Mouse (Mus musculus) liver, adult 2 months (tissue): Measurements from ENCODE around the gene 1700022I11Rik. TPM values are rescaled to one million over a fixed set of nuclear protein-coding genes. Genes with fewer than 3 reads are reported as not detected.

ENCODE experiments used
- DNase-seq: peaks from one replicate; pipeline ENCODE4 v3.0.0-alpha.2; 2011; ENCODE audit warnings: low read depth, low spot score; ENCODE audit errors: extremely low read depth
- H3K27ac ChIP-seq: fragments of 200-500 bp; replicated peaks from 2 replicates; pipeline ENCODE4 v1.5.1; 2012; ENCODE audit warnings: low read depth, mild to moderate bottlenecking, control low read depth, inconsistent platforms, low read length; ENCODE audit not compliant: insufficient read depth
- H3K27me3 ChIP-seq: fragments of 200-500 bp; 2 replicates; pipeline ENCODE4 v1.6.1; 2012; ENCODE audit warnings: mild to moderate bottlenecking, moderate library complexity, low read length, inconsistent platforms; ENCODE audit not compliant: control insufficient read depth, insufficient read depth
- H3K36me3 ChIP-seq: fragments of 200-500 bp; 2 replicates; pipeline ENCODE4 v1.6.1; 2012; ENCODE audit warnings: low read length, inconsistent platforms; ENCODE audit not compliant: control insufficient read depth, insufficient read depth
- H3K4me1 ChIP-seq: fragments of 200-500 bp; 2 replicates; pipeline ENCODE4 v1.6.1; 2011; ENCODE audit warnings: low read length; ENCODE audit not compliant: control insufficient read depth, insufficient read depth
- H3K4me3 ChIP-seq: fragments of 200-500 bp; 2 replicates; pipeline ENCODE4 v1.5.1; 2011; ENCODE audit warnings: low read depth, mild to moderate bottlenecking, control low read depth, low read length, moderate library complexity; ENCODE audit not compliant: insufficient read depth
- H3K79me2 ChIP-seq: fragments of 200-500 bp; 2 replicates; pipeline ENCODE4 v1.6.1; 2012; ENCODE audit warnings: inconsistent platforms, mild to moderate bottlenecking, low read length, moderate library complexity; ENCODE audit not compliant: control insufficient read depth, insufficient read depth
- H3K9ac ChIP-seq: fragments of 200-500 bp; 2 replicates; pipeline ENCODE4 v1.6.1; 2012; ENCODE audit warnings: low read depth, mild to moderate bottlenecking, control low read depth, inconsistent platforms, low read length
- CTCF ChIP-seq: fragments of 200-500 bp; IDR thresholded peaks from 2 replicates; pipeline ENCODE4 v1.5.1; 2011; ENCODE audit warnings: low read depth, low read length, control low read depth
- POLR2A ChIP-seq: fragments of 200-500 bp; IDR thresholded peaks from 2 replicates; pipeline ENCODE4 v1.6.1; 2011; ENCODE audit warnings: low read length, control low read depth; ENCODE audit not compliant: insufficient read depth; ENCODE audit errors: extremely low read depth
- WGBS: fragments of 180-500 bp; shearing (Covaris S2); methylation state at CpG from one replicate; pipeline ENCODE4 v1.1.7; 2018; 5-methylcytosine and 5-hydroxymethylcytosine counted together
- polyA plus RNA-seq: library from polyadenylated mRNA; depleted of rRNA; stranded (reverse); fragments of >200 nt; gene quantifications from 2 replicates; pipeline ENCODE4 v1.2.3, GENCODE M21; 2012; rRNA removed
- total RNA-seq: library from RNA; depleted of rRNA; stranded (reverse); fragments of >200 nt; gene quantifications from 2 replicates; pipeline ENCODE4 v1.2.3, GENCODE M21; 2014; rRNA removed

1700022I11Rik gene
- total RNA-seq (not detected in 2 replicates), polyA plus RNA-seq (not detected in 2 replicates)

DNA sequence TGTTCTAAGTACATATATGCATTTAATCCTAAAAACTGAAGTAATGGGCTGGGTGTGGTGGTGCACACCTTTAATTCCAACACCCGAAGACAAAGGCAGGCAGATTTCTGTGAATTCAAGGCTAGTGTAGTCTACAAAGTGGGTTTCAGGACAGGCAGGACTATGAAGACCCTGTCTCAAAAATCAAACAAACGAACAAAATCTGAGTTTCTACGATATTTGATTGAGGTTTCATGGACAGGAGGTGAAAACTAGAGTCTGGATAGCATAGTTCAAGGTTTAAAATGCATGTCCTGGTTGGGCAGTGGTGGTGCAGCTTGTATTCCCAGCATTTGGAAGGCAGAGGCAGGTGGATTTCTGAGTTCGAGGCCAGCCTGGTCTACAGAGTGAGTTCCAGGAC lies at the start of gene 1700022I11Rik:
TSS of gene 1700022I11Rik (plus strand) at position 301 of the 400 bp plus-strand sequence.
- Histone ChIP-seq H3K4me1 (peaks cover 3% of the 10 kb centered on the region; the same call in 1 of the 2 replicates), H3K4me3 (no peak within 1 kb of the TSS), H3K9ac (no peak within 1 kb of the TSS), H3K79me2 (no peaks in the 10 kb centered on the region), H3K36me3 (no peaks in the 10 kb centered on the region), H3K27me3 (no peaks in the 10 kb centered on the region), H3K27ac (no peak within 1 kb of the TSS)
- TF ChIP-seq POLR2A (no peak), CTCF (no peak)
- DNase-seq = no peak
- 89% methylated on average over 4 of the region's 4 CpGs for WGBS

DNA sequence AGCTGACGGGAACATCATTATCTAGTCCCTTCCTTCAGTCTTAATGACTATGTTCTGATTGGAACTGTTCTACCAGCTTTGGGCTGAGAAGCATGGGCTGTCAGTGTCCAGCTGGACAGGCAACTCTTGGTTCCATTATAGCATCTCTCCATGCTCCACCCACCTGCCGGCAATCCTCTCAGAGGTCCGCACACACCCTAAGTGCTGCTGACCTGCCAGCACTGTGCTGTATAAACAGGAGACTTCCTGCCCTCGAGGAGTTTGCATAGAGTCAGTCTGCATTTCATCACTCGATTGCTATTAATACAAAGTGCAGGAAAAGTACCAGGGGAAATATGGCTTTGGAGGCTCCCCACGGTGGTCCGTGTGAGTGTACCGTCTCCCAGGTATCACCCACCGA lies 48.7 kb upstream of the 1700022I11Rik start:
- H3K27ac ChIP-seq = no peak overlapping the region
- peaks cover 16% of the 10 kb centered on the region for H3K27me3 ChIP-seq
- 67% methylated on average over 9 of the region's 9 CpGs for WGBS

DNA sequence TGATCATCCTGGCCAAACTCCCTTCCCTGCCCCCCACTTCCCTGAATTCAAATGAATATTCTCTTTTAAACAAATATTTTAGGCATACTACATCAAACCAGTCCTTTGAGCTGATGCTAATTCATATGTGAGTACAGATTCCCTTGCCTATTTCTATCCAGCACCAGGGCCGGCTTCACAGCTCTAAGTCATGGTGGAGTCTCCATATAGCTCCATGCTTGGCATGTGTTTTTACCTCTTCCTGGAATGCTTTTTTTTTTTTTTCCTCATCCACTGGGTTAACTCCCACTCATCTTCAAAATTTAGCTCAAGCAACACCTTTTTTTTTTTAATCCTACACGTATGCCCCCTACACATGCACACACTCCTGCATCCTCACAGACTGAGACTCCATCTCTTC lies 47.9 kb upstream of the 1700022I11Rik start:
- WGBS = 78% methylated on average over 2 of the region's 2 CpGs
- peaks cover 13% of the 10 kb centered on the region for H3K27me3 ChIP-seq

More for the DNA sequence above, 48.7 kb upstream of the 1700022I11Rik start:
- Histone ChIP-seq H3K4me3 (no peak overlapping the region), H3K36me3 (no peaks in the 10 kb centered on the region), H3K9ac (no peak overlapping the region), H3K79me2 (no peaks in the 10 kb centered on the region), H3K4me1 (no peaks in the 10 kb centered on the region)
- TF ChIP-seq POLR2A (no peak), CTCF (no peak)
- DNase-seq = no peak

DNA sequence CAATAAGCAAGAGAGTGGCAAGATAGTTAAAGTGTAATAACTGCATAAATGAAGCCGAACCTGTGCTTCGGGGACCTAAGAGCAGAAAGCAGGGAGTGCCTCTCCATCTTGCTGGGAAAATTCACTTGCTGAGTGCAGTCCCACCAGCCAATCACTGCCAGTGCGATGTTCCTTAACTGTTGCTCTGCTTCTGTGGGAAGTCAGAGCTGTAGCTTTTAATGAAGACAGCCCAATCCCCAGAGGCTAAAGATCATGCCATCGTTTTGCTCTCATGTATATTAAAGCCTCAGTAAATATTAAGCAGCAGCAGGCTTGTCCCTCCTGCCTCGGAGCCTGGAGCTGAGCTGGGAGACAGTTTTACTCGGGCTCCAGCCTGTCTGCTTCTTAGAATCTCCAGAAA lies 47.3 kb upstream of the 1700022I11Rik start:
- H3K9ac ChIP-seq = no peak overlapping the region
- H3K27ac ChIP-seq = no peak overlapping the region
- no peaks in the 10 kb centered on the region for H3K79me2 ChIP-seq
- TF ChIP-seq CTCF = no peak
- TF ChIP-seq POLR2A = no peak
- peaks cover 11% of the 10 kb centered on the region for H3K27me3 ChIP-seq
- H3K4me3 ChIP-seq = no peak overlapping the region
- DNase-seq = no peak
- 70% methylated on average over 6 of the region's 6 CpGs for WGBS
- H3K4me1 ChIP-seq = no peaks in the 10 kb centered on the region
- no peaks in the 10 kb centered on the region for H3K36me3 ChIP-seq

More for the DNA sequence above, 47.9 kb upstream of the 1700022I11Rik start:
- H3K4me1 ChIP-seq = no peaks in the 10 kb centered on the region
- no peak overlapping the region for H3K9ac ChIP-seq
- no peak overlapping the region for H3K27ac ChIP-seq
- no peaks in the 10 kb centered on the region for H3K79me2 ChIP-seq
- H3K4me3 ChIP-seq = no peak overlapping the region
- no peaks in the 10 kb centered on the region for H3K36me3 ChIP-seq
- TF ChIP-seq CTCF (no peak), POLR2A (no peak)
- DNase-seq = no peak

DNA sequence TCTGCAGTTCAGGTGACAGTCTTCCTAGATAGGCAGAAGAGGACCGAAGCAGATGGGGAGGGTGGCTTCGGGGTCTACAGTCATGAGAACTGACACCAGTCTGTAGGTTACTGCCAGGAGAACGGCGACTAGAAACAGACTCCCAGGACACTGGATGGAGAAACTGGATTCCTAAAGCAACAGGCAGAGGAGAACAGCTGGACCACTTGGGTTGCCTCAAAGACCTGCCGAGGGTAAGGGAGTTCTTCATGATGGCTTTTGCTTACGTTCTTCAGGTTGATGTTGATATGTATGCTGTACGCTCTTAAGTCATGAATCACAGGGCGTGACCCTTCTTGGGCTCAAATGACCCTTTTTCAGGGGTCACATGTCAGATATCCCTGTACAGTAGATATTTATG lies 46.9 kb upstream of the 1700022I11Rik start:
- H3K4me1 ChIP-seq = no peaks in the 10 kb centered on the region
- H3K27ac ChIP-seq = no peak overlapping the region
- no peak overlapping the region for H3K4me3 ChIP-seq
- H3K27me3 ChIP-seq = peaks cover 7% of the 10 kb centered on the region
- TF ChIP-seq CTCF = no peak
- TF ChIP-seq POLR2A = no peak
- no peak for DNase-seq
- WGBS = 88% methylated on average over 8 of the region's 8 CpGs
- H3K9ac ChIP-seq = no peak overlapping the region
- no peaks in the 10 kb centered on the region for H3K79me2 ChIP-seq
- no peaks in the 10 kb centered on the region for H3K36me3 ChIP-seq

DNA sequence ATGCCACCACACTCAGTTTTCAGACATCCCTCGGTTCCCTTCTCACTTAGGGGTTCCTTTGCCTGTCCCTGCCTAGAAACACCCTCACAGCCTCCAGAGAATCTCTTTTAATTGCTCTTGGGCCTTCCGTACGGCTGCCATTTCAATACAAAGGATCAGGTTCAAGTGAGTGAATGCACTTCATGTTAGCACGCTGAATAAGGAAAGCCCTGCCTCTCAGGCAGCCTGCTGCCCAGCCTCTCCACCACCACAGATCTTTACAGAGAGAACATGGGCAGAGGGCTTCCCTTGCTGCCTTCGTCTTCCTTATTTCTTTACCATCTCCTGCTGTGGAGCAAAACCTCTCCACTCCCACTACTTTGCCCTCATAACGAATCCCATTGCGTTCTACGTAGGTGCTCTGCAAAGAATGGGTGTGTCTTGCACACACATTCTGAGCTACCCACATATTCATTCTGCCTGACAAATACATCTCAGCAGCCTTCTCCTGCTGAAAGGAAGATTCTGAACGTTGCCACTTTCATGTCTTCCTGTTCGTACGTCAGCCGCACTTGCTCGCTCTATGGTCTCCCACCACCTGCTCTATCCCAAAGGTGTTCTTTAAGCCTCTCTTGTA lies 45.2 kb upstream of the 1700022I11Rik start:
- Histone ChIP-seq H3K4me3 (no peak overlapping the region), H3K4me1 (no peaks in the 10 kb centered on the region), H3K36me3 (no peaks in the 10 kb centered on the region), H3K27ac (no peak overlapping the region), H3K27me3 (peaks cover 4% of the 10 kb centered on the region; the same call in 1 of the 2 replicates), H3K9ac (no peak overlapping the region), H3K79me2 (no peaks in the 10 kb centered on the region)
- no peak for DNase-seq
- TF ChIP-seq CTCF (no peak), POLR2A (no peak)
- 78% methylated on average over 13 of the region's 13 CpGs for WGBS
